Mouse (Mus musculus): ENCODE data around the gene Slc35e3. TPM values are rescaled to one million over a fixed set of nuclear protein-coding genes. Genes with fewer than 3 reads are reported as not detected.
A peak's percentile ranks its signal among the peaks of the same experiment; 100 is the strongest.

The Slc35e3 gene
- total and polyA plus RNA-seq, 3 experiments: 2.2 to 9.7 (median 5.0) TPM

DNA sequence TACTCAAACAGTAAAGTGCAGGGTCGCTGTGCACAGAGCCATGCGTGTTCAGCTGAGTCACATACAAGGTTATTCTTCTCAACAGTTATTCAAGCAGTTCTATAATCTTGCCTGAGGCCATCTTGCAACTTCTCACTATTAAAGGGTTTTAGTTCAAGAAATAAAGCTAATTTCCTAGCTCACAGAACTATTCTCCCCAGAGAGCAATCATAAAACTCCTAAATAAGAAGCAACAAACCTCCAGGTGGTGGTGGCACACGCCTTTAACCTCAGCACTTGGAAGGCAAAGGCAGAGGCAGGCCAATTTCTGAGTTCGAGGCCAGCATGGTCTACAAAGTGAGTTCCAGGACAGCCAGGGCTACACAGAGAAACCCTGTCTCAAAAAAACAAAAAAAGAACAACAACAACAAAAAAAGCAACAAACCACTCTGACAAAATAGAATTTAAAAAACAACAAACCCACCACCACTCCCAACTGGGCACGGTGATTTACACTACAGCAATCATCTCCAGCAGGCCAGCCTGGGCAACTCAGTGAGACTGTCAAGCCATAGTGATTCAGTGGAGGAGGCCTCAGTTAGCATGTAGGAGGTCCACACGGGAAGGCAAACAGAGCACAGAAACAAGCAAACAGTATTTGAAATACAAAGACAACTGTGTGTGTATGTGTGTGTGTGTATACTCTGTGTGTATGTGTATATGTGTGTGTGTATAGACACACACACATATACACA, 49.2 kb downstream of the Slc35e3 start:
- dilution Hi-C loops (cut with MboI; ENCODE audit: extremely low pct_ligation_motif_present, extremely low pct_unique_long_range_greater_than_20kb, low sequenced_read_pairs) (no loop called here), in situ Hi-C loops (cut with MboI; ENCODE audit: low pct_ligation_motif_present, low pct_unique_long_range_greater_than_20kb, low sequenced_read_pairs) (no loop called here)
- TF ChIP-seq MYC (IDR thresholded peaks at IDR 0.05; ENCODE audit: low read depth, low read length) (no peak), BHLHE40 (IDR thresholded peaks at IDR 0.05; ENCODE audit: low read depth, low read length) (no peak), CHD1 (IDR thresholded peaks at IDR 0.05; ENCODE audit: low read depth, low read length) (no peak), TCF12 (IDR thresholded peaks at IDR 0.05; ENCODE audit: low read depth, low read length) (no peak), CTCF (conservative IDR thresholded peaks at IDR 0.05 in 1 of 2, IDR thresholded peaks at IDR 0.05 in 1 of 2; ENCODE audit: low read depth in 2 of 2, low read length in 2 of 2) (no peak), ZKSCAN1 (IDR thresholded peaks at IDR 0.05; ENCODE audit: borderline replicate concordance, low read depth, low read length) (no peak), USF2 (conservative IDR thresholded peaks at IDR 0.05; ENCODE audit: low read depth, low read length) (no peak), RCOR1 (conservative IDR thresholded peaks at IDR 0.05; ENCODE audit: low read depth, low read length) (no peak), CHD2 (IDR thresholded peaks at IDR 0.05; ENCODE audit: low read length) (no peak), NRF1 (IDR thresholded peaks at IDR 0.05; ENCODE audit: low read depth, low read length) (no peak), MAZ (IDR thresholded peaks at IDR 0.05; ENCODE audit: low read depth, low read length) (no peak), POLR2A (IDR thresholded peaks at IDR 0.05; ENCODE audit: low read depth, low read length) (0 out of 2 replicates have a peak, but pooled peaks have one; percentile 19), SMC3 (IDR thresholded peaks at IDR 0.05; ENCODE audit: low read depth, low read length) (no peak), MXI1 (IDR thresholded peaks at IDR 0.05; ENCODE audit: low read depth, low read length) (no peak), ZNF384 (IDR thresholded peaks at IDR 0.05; ENCODE audit: low read depth, low read length) (no peak), UBTF (IDR thresholded peaks at IDR 0.05; ENCODE audit: low read depth, low read length) (no peak), ZMIZ1 (IDR thresholded peaks at IDR 0.05; ENCODE audit: low read depth, low read length) (0 out of 2 replicates have a peak, but pooled peaks have one; percentile 33)
- no peaks in the 10 kb centered on the region for H3K4me1 ChIP-seq (ENCODE audit: control insufficient read depth in 1 of 2, insufficient read depth in 2 of 2)
- H3K4me2 ChIP-seq (ENCODE audit: insufficient read depth, low read depth, poor library complexity, severe bottlenecking): no peak overlapping the region
- peaks cover 54% of the 10 kb centered on the region for H3K79me2 ChIP-seq (replicated peaks; ENCODE audit: control insufficient read depth, extremely low read depth, insufficient read depth, poor library complexity, severe bottlenecking)
- H3K4me3 ChIP-seq (replicated peaks in 1 of 3; ENCODE audit: low read depth in 2 of 3, low read length in 2 of 3, poor library complexity in 1 of 3): no peak overlapping the region
- H3K27me3 ChIP-seq (replicated peaks): no peaks in the 10 kb centered on the region
- no peak for DNase-seq (ENCODE audit: extremely low read depth)
- H3K9ac ChIP-seq (ENCODE audit: insufficient read depth, low read depth): no peak overlapping the region
- H3K36me3 ChIP-seq (replicated peaks in 1 of 2; ENCODE audit: control insufficient read depth in 1 of 2, insufficient read depth in 1 of 2, low read length in 1 of 2): peaks cover 80 to 89% of the 10 kb centered on the region in 2 experiments
- no peak overlapping the region for H3K27ac ChIP-seq (ENCODE audit: insufficient read depth, low read depth)
- H3K9me3 ChIP-seq (replicated peaks; ENCODE audit: low read length): no peaks in the 10 kb centered on the region

GRCm38 (mm10) chr10:117696021-117696826, 49.9 kb downstream of the Slc35e3 start:
- peaks cover 80 to 87% of the 10 kb centered on the region in 2 experiments for H3K36me3 ChIP-seq (replicated peaks in 1 of 2; ENCODE audit: control insufficient read depth in 1 of 2, insufficient read depth in 1 of 2, low read length in 1 of 2)
- no peak overlapping the region for H3K4me3 ChIP-seq (replicated peaks in 1 of 3; ENCODE audit: low read depth in 2 of 3, low read length in 2 of 3, poor library complexity in 1 of 3)
- in situ Hi-C loops (cut with MboI; ENCODE audit: low pct_ligation_motif_present, low pct_unique_long_range_greater_than_20kb, low sequenced_read_pairs): no loop called here
- no peaks in the 10 kb centered on the region for H3K9me3 ChIP-seq (replicated peaks; ENCODE audit: low read length)
- H3K79me2 ChIP-seq (replicated peaks; ENCODE audit: control insufficient read depth, extremely low read depth, insufficient read depth, poor library complexity, severe bottlenecking): peaks cover 48% of the 10 kb centered on the region
- TF ChIP-seq GABPA (IDR thresholded peaks at IDR 0.05; ENCODE audit: insufficient replicate concordance, low read depth, low read length) (no peak), RCOR1 (conservative IDR thresholded peaks at IDR 0.05; ENCODE audit: low read depth, low read length) (no peak), NRF1 (IDR thresholded peaks at IDR 0.05; ENCODE audit: low read depth, low read length) (no peak), ZNF384 (IDR thresholded peaks at IDR 0.05; ENCODE audit: low read depth, low read length) (no peak), ELF1 (IDR thresholded peaks at IDR 0.05; ENCODE audit: low read depth, low read length) (no peak), JUND (conservative IDR thresholded peaks at IDR 0.05; ENCODE audit: low read depth, low read length) (no peak), HCFC1 (IDR thresholded peaks at IDR 0.05; ENCODE audit: low read depth, low read length) (no peak), ETS1 (conservative IDR thresholded peaks at IDR 0.05; ENCODE audit: low read depth, low read length) (no peak), IRF4 (IDR thresholded peaks at IDR 0.05; ENCODE audit: low read depth, low read length) (no peak), UBTF (IDR thresholded peaks at IDR 0.05; ENCODE audit: low read depth, low read length) (no peak), CTCF (conservative IDR thresholded peaks at IDR 0.05 in 1 of 2, IDR thresholded peaks at IDR 0.05 in 1 of 2; ENCODE audit: low read depth in 2 of 2, low read length in 2 of 2) (no peak), PAX5 (IDR thresholded peaks at IDR 0.05; ENCODE audit: low read length) (no peak), MYC (IDR thresholded peaks at IDR 0.05; ENCODE audit: low read depth, low read length) (no peak), MAZ (IDR thresholded peaks at IDR 0.05; ENCODE audit: low read depth, low read length) (no peak)
- no peak overlapping the region for H3K9ac ChIP-seq (ENCODE audit: insufficient read depth, low read depth)
- no peaks in the 10 kb centered on the region for H3K27me3 ChIP-seq (replicated peaks)
- no peak for DNase-seq (ENCODE audit: extremely low read depth)
- H3K4me1 ChIP-seq (ENCODE audit: control insufficient read depth in 1 of 2, insufficient read depth in 2 of 2): no peaks in the 10 kb centered on the region
- dilution Hi-C loops (cut with MboI; ENCODE audit: extremely low pct_ligation_motif_present, extremely low pct_unique_long_range_greater_than_20kb, low sequenced_read_pairs): no loop called here
- no peak overlapping the region for H3K27ac ChIP-seq (ENCODE audit: insufficient read depth, low read depth)
- no peak overlapping the region for H3K4me2 ChIP-seq (ENCODE audit: insufficient read depth, low read depth, poor library complexity, severe bottlenecking)

Measured in CH12.LX (cell line).